Mouse (Mus musculus) spleen, adult 12 weeks (tissue): ENCODE measurements around the gene Snap29.

Experiments used
- DNase-seq: peaks from one replicate; pipeline ENCODE4 v3.0.0; 2022; ENCODE audit warnings: low spot score

Snap29 gene

GRCm38 (mm10) chr16:17405736-17406443 lies at the start of gene Snap29, which contains the start of gene Pi4ka:
Gene Snap29 (plus strand): TSS chr16:17405986.
Gene Pi4ka (minus strand): TSS chr16:17406314.
- peak; percentile 100 for DNase-seq

DNA sequence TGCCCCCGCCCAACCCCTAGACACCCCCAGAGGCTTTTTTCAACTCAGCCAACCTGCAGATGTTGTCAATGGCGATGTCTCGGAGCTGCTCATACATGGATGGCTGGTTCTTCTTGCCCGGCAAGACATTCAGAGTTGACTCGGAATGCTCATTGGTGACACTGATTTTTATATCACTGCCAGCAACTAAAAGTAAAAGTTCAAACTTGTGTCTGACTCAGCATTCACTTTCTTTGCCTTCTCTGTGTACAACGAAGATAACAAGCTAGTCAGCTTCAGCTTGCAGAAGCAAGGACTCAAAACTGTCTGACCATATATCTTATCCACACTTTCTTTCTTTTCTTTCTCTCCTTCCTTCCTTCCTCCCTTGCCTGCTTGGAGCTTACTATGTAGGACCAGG lies 49.8 kb upstream of the Snap29 start:
- no peak for DNase-seq

DNA sequence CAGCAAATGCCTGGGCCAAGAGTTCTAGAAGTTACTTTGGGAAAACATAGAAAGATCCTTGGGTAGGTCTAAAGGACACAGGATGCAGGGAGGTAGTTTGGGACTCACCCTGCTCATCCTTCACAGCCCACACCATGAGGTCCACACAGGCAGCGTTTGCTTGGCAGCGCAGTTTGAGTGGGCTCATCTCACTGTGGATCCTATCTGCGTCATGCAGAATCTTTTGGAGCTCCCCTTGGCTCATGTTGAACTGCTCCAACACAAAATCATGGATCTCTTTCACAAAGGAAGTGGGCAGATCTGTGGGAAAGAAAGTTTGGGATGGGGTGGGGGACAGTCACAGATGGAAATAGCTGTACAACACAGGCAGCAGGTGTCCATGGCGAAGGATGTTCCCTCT lies 47.0 kb upstream of the Snap29 start:
- no peak for DNase-seq

- DNase-seq, result no peak
Measured at GRCm38 (mm10) chr16:17382306-17382705, 23.5 kb upstream of the Snap29 start.

- no peak for DNase-seq
Measured at GRCm38 (mm10) chr16:17383594-17384326, 22.0 kb upstream of the Snap29 start.

DNA sequence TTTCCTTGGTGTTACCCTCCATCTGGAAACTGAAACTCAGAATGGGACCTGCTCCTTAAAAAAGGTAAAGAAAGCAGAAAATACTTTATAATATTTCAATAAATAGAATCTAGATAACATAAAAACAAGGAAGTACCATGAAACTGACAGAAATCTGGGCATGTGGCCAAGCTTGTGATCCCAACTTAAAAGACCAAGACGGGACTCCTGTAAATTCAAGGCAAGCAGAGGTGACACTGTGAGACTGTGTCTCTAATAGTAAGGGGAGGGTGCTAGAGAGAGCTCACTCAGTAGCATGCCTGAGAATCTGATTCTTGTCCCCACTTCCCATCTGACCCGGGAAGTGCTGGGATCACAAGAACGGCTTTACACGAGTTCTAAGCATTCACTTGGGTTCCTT lies 13.0 kb upstream of the Snap29 start:
- DNase-seq, result no peak

DNA sequence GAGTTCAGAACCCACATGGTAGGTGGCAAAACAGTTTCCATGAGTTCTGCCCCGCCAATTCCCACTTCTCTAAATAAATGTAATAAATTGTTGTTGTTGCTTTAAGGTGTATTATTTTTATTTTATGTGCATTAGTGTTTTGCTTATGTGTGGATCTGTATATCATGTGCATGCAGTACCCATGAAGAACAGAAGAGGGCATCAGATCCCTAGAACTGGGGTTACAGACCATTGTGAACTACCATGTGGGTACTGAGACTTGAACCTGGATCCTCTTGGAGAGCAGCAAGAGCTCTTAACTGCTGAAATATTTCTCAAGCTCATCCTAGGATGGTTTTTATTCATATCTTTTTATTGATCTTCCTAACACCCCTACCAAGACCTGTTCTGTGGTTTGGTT lies 2.9 kb upstream of the Snap29 start:
- peak; percentile 35 for DNase-seq

- no peak for DNase-seq
Measured at GRCm38 (mm10) chr16:17405271-17405696, 502 bp upstream of the Snap29 start.

GRCm38 (mm10) chr16:17406512-17407231 lies 886 bp downstream of the Snap29 start:
- DNase-seq, result no peak

GRCm38 (mm10) chr16:17409046-17409445 lies 3.3 kb downstream of the Snap29 start:
- no peak for DNase-seq

- no peak for DNase-seq
Measured at GRCm38 (mm10) chr16:17410209-17410608, 4.4 kb downstream of the Snap29 start.

DNA sequence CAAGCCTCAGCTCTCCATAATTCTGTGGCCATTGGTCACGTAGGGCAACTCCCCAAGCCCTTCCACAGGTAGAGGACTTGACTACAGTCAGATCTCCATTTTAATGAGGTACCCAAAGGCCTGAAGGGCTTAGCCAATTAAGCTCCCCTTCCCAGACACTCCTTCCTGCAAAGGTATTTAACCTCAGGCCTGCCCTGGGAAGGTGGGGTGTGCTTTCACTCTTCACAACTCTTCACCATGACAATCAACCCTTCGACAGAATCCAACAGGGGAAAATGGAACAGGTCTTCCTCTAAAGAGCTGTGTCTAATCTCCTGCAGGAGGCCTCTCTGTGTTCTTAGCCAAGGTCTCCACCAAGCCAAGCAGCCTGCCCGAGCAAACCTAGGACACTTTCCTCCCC lies 17.2 kb downstream of the Snap29 start:
- no peak for DNase-seq

DNA sequence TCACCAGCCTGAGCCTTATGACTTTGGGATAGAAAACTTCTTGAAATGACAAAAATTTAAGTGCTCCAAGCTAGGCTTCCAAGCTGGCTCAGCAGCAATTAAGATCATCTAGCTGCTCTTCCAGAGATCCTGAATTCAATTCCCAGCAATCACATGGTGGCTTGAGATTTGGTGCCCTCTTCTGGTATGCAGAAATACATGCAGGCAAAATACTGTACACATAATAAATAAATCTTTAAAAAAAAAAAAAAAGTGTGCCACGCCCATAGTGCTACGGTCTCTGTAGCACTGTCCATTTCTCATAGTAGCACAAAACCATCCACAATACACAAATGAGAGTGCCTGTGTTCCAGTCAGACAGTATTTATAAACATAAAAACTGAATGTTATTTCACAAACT lies 26.8 kb downstream of the Snap29 start:
- DNase-seq, result no peak

DNA sequence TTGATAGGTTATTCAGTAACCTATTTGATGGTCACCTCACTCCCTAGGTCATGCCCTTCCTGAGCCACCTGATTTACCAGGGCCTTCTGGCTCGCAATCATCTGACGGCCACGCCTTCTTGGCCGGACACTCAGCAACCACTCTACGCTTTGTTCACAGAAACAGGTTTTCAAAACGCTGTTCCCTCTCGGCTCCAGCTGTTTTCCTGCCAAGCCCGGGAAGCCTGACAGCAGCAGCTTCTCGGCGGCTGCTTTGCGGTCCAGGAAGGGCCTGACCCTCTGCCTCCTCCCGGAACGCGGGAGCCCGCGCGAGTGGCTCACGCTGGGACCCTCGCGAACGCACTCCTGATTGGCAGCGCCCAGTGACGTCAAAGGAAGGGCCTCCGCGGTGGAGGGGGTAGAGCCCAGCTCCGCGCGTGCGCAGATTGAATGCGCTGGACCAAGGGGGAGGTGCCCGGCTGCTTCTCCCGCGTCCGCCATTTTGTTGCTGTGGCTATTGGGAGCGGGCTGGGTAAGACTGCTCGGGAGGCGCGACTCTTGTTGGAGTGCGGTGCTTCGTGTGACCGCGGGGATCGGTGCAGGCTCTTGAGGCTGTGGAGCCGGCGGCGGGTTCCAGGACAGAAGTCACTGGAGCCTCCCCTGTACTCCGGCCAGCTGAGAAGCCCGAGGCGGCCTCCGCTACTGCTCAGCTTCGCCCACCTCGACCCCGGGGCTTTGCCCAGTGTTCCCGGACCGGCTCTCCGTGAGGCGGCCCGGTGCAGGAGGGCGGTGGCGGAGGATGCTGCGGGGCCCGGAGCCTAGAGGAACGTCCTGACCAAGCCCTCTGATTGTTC lies 46.0 kb downstream of the Snap29 start, which contains the start of gene Crkl:
TSS of gene Crkl (plus strand) at position 447 of the 832 bp plus-strand sequence.
- peak; percentile 97 for DNase-seq

DNA sequence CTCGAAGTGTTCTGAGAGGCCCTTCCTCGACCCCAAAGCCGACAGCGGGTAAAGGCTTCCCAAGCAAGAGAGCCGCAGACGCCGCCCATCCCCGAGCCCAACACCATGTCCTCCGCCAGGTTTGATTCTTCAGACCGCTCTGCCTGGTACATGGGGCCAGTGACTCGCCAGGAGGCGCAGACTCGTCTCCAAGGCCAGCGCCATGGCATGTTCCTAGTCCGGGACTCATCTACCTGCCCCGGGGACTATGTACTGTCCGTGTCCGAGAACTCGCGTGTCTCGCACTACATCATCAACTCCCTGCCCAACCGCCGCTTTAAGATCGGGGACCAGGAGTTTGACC lies 46.6 kb downstream of the Snap29 start:
- no peak for DNase-seq

- no peak for DNase-seq
Measured at GRCm38 (mm10) chr16:17456901-17457300, 51.1 kb downstream of the Snap29 start.

DNA sequence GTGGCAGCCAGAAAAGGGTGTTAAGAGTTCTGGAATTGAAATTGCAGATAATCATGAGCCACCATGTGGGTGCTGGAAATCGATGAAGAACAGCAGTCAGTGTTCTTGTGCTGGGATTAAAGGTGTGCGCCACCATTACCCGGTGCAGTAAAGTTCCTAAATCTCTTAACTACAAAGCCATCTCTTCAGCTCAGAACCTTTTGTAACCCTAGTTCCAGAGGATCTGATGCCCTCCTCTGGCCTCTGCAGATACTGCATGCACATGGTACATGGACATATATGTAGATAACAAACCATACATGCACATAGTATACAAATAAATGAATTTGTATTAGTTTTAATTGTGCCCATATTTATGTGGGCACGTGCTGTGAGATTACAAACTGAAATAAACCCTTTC lies 54.5 kb downstream of the Snap29 start:
- DNase-seq, result peak; percentile 18

DNA sequence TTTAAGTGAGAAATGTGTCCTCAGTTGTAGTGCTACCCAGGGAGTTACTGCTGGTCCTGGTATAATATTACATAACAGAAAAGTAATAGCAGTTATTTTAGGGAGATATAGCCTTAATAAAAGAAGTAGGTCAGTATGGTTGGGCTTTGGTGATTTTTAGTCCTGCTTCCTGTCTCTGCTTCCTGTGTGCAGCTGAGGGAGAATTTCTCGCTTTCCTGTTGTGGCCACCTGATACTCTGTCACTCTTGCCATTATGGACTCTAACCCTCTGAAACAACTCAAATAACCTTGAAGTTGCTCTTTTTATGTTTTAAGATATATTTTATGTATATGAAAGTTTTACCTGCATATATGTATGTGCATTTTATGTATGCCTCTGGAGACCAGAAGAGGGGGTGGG lies 55.8 kb downstream of the Snap29 start:
- DNase-seq, result no peak

DNA sequence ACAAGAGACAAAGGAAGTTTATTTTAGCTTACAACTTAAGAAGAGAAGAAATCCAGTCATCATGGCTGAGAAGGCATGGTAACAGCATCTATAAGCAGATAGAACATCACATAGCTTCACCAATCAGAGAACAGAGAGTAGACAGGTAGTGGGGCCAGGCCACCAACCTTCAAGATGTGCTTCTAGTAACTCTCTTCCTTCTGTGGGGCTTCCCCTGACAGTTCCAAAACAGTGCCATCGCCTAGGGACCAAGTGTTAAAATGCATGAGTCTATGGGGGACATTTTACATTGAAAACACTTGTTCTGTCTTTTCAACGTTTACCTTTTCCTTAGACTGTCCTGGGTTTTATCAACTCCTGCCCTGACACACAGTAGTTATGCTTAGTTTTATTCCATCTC lies 57.4 kb downstream of the Snap29 start:
- no peak for DNase-seq

- DNase-seq, result no peak
Measured at GRCm38 (mm10) chr16:17466875-17467663, 61.3 kb downstream of the Snap29 start.

GRCm38 (mm10) chr16:17472498-17472897 lies 66.7 kb downstream of the Snap29 start:
- no peak for DNase-seq
